Comparison of ENCODE assay signal across 8 mouse cellular contexts in the genomic region with DNA sequence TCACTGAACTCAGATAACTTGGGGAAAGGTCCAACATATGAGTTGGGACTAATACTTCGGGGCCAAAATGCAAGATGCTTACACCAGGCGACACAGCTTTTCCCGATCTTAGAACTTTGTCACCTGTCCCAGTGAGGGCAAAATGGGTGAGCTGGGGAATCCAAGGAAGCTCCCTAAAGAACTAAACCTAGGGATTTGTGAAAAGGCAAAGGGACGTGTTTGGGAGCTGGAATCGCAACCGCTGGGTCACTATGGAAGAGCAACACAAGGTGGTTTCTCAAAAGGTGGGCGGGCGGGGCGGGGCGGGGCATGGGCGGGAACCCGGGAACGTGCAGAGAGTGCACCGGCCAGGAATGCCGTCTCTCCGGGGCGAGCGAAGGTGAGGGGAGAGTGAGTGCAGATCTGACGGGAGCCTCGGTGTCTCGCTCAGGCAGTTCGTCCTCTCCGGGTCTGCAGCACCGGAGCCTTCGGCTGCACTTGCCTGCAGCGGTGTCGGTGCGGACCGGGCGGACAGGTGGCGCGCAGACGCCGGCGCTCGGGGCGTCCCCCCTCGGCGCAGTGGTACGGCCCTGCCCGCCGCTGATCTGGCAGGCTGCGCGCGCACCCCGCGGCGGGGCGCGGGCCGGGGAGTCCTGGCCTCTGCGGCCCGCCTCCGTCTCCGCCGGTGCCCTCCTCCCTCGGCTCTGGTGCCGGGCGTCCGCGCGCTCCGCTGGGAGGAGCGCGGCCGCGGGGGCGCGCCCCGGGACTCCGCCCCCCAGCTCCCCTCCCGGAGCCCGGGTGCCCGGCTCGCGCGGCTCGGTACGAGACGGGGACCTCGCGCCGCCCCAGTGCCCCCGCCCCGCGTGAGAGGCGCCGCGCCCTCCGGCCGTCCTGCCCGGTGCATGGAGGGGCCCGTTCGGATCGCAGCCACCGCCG. TPM values are rescaled to one million over a fixed set of nuclear protein-coding genes. Genes with fewer than 3 reads are reported as not detected.
DNase-seq lines count a peak whose midpoint lies in the region; ATAC-seq lines count a peak whose summit lies in the region.

A gene (plus strand): TSS at position 324 of the 915 bp plus-strand sequence.

- H3K36me3 ChIP-seq in hindbrain, embryonic 15.5 days, result no peaks in the 10 kb centered on the region

- H3K9ac ChIP-seq in hindbrain, embryonic 15.5 days, result peak within 1 kb of the TSS; percentile 95

- peak within 1 kb of the TSS; percentile 72 for H3K4me2 ChIP-seq in hindbrain, embryonic 15.5 days

- H3K27me3 ChIP-seq in hindbrain, embryonic 15.5 days, result peaks cover 23% of the 10 kb centered on the region

- H3K27ac ChIP-seq in hindbrain, embryonic 15.5 days (replicated peaks), result peak within 1 kb of the TSS; percentile 95

- peak within 1 kb of the TSS; percentile 92 for H3K4me3 ChIP-seq in hindbrain, embryonic 15.5 days

- 1% methylated on average over 63 of the region's 97 CpGs for WGBS in hindbrain, embryonic 15.5 days

- peak; percentile 94 for ATAC-seq in hindbrain, embryonic 15.5 days (ENCODE audit: low FRiP score, low read depth)

- H3K4me1 ChIP-seq in hindbrain, embryonic 15.5 days (replicated peaks), result peaks cover 35% of the 10 kb centered on the region

- DNase-seq in ZHBTc4 (ENCODE audit: low read depth, low spot score), result peak; percentile 94
- peak; percentile 84 to 89 for DNase-seq in cerebellum, postnatal 36 days
- DNase-seq in gastrocnemius, adult 18-20 months (ENCODE audit: low spot score), result peak; percentile 87
- peak; percentile 80 for DNase-seq in left cerebral cortex, adult 11 months (ENCODE audit: low spot score)
- peak; percentile 91 for DNase-seq in lung, postnatal 36 days
- peak; percentile 90 for DNase-seq in retina, postnatal 7 days (ENCODE audit: low read depth, low spot score)
- DNase-seq in urinary bladder, adult 2 months (ENCODE audit: low spot score), result peak; percentile 94

- H3K9me3 ChIP-seq in hindbrain, embryonic 15.5 days, result no peaks in the 10 kb centered on the region

RNA-seq across cellular contexts. Expression of the gene that starts here (rescaled TPM):
- total RNA-seq in gastrocnemius, adult 18-20 months (2021), result 10 to 100 TPM in 1 of 2 experiments, 1 to 10 TPM in 1; 9.5 to 10.4 TPM
- polyA plus RNA-seq in hindbrain, embryonic 15.5 days (2015; fragmentation: Nextera tagmentation; extraction: Ambion mirVana), result 2.8 and 5.2 TPM in 2 replicates
- polyA plus RNA-seq in urinary bladder, adult 2 months (2012; rRNA removed), result 14.9 and 18.8 TPM in 2 replicates

Comparison
In these comparisons a context has a peak if more than half of its experiments do, and no peak if none do; other contexts are left out.
1. Peak in every context shown above with its lines: DNase-seq, ATAC-seq, H3K4me3 ChIP-seq and H3K27ac ChIP-seq.